Mouse (Mus musculus) ES-CJ7 (cell line): ENCODE data around the gene Ncor1.
"Not testable (repeated sequence)": the region's sequence is repeated elsewhere in the genome, so short reads cannot be mapped to it uniquely, and the experiment has no call there.

Experiments
- DNase-seq: peaks from one replicate; pipeline ENCODE4 v3.0.0; 2011; ENCODE audit warnings: low read depth, low spot score

Gene Ncor1

GRCm38 (mm10) chr11:62458276-62458724, at the start of gene Ncor1, which contains the start of gene Pigl:
Gene Ncor1, minus strand, starts transcription at chr11:62458541.
Gene Pigl, plus strand, starts transcription at chr11:62458460.
- peak; percentile 93 for DNase-seq

GRCm38 (mm10) chr11:62507683-62508082, 49.3 kb upstream of the Ncor1 start:
- no peak for DNase-seq

GRCm38 (mm10) chr11:62500529-62500928, 42.2 kb upstream of the Ncor1 start:
- no peak for DNase-seq

- DNase-seq: peak; percentile 63
Measured at GRCm38 (mm10) chr11:62498802-62499201, 40.5 kb upstream of the Ncor1 start.

- DNase-seq: peak; percentile 47
Measured at GRCm38 (mm10) chr11:62497181-62497580, 38.8 kb upstream of the Ncor1 start.

GRCm38 (mm10) chr11:62496151-62496715, 37.9 kb upstream of the Ncor1 start:
- DNase-seq: peak; percentile 87

- DNase-seq: no peak
Measured at GRCm38 (mm10) chr11:62495276-62495801, 37.0 kb upstream of the Ncor1 start.

GRCm38 (mm10) chr11:62494754-62495275, 36.5 kb upstream of the Ncor1 start:
- DNase-seq: peak; percentile 99

GRCm38 (mm10) chr11:62493701-62494100, 35.4 kb upstream of the Ncor1 start:
- DNase-seq: peak; percentile 71

GRCm38 (mm10) chr11:62487540-62488350, 29.4 kb upstream of the Ncor1 start:
- no peak for DNase-seq

- DNase-seq: no peak
Measured at GRCm38 (mm10) chr11:62486949-62487348, 28.6 kb upstream of the Ncor1 start.

- no peak for DNase-seq
Measured at GRCm38 (mm10) chr11:62479581-62479980, 21.2 kb upstream of the Ncor1 start.

- no peak for DNase-seq
Measured at GRCm38 (mm10) chr11:62478931-62479330, 20.6 kb upstream of the Ncor1 start.

GRCm38 (mm10) chr11:62476156-62476555, 17.8 kb upstream of the Ncor1 start:
- no peak for DNase-seq

- no peak for DNase-seq
Measured at GRCm38 (mm10) chr11:62473516-62473915, 15.2 kb upstream of the Ncor1 start.

GRCm38 (mm10) chr11:62470451-62470850, 12.1 kb upstream of the Ncor1 start:
- DNase-seq: no peak

- not testable (repeated sequence) for DNase-seq
Measured at GRCm38 (mm10) chr11:62467289-62467688, 8.9 kb upstream of the Ncor1 start.

GRCm38 (mm10) chr11:62466546-62466945, 8.2 kb upstream of the Ncor1 start:
- no peak for DNase-seq

- no peak for DNase-seq
Measured at GRCm38 (mm10) chr11:62465849-62466248, 7.5 kb upstream of the Ncor1 start.

GRCm38 (mm10) chr11:62464696-62465095, 6.4 kb upstream of the Ncor1 start:
- no peak for DNase-seq

- no peak for DNase-seq
Measured at GRCm38 (mm10) chr11:62463225-62463915, 5.0 kb upstream of the Ncor1 start.

GRCm38 (mm10) chr11:62462529-62462928, 4.2 kb upstream of the Ncor1 start:
- not testable (repeated sequence) for DNase-seq
